10 mouse cellular contexts compared by ENCODE assay signal in the genomic region with DNA sequence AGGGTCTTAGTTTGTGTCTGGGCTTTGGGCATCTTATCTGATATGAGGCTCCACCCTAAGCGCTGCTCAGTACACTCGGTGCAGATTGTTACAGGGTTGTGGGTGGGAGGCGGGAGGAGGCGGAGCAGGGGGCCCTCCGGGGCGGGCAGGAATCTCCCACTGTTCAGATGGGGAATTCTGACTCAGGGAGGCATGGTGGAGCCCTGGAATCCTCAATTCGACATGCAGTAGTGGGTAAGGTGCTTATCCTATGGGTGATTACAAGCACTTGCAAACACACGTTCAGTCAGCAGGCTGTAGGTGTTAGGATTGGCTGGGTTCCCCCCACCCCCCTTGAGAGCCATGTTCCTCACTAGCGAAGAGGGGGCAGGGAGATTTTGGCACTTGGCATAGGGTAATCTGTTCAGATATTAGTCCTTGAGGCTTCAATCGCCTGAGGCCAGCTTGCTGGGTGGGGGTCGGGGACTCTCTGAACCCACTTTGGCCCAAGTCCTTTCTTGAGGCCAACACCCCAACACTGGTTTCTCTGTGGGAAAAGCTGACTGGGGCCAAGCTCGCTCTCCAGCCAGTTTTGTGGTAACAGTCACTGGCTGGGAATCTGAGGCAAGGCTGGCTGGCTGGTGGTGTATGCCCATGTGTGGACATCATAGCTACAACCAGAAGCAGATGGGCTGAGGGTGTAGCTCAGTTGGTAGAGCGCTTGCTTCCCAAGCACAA. TPM values are rescaled to one million over a fixed set of nuclear protein-coding genes. Genes with fewer than 3 reads are reported as not detected.
DNase-seq lines count a peak whose midpoint lies in the region; ATAC-seq lines count a peak whose summit lies in the region.
"Had no signal": no experiment of that assay in that cellular context is flagged by ENCODE, and none has a peak within 500 bp of the region (broad histone marks: within the 10 kb centered on the region; RNA-seq: fewer than 3 reads in every experiment).

No protein-coding gene starts in this region.

- peaks cover 30% of the 10 kb centered on the region for H3K4me1 ChIP-seq in hindbrain, embryonic 13.5 days (replicated peaks)
- peaks cover 32% of the 10 kb centered on the region for H3K4me1 ChIP-seq in midbrain, embryonic 15.5 days

- H3K9me3 ChIP-seq in hindbrain, embryonic 13.5 days: peaks cover 7% of the 10 kb centered on the region; the same call in 1 of the 2 replicates
- H3K9me3 ChIP-seq in midbrain, embryonic 15.5 days: no peaks in the 10 kb centered on the region
- H3K9me3 ChIP-seq: liver, embryonic 15.5 days had no signal

- no peak overlapping the region for H3K4me3 ChIP-seq in hindbrain, embryonic 13.5 days
- no peak overlapping the region for H3K4me3 ChIP-seq in midbrain, embryonic 15.5 days
- H3K4me3 ChIP-seq: liver, embryonic 15.5 days had no signal

- peaks cover 12% of the 10 kb centered on the region for H3K36me3 ChIP-seq in hindbrain, embryonic 13.5 days
- H3K36me3 ChIP-seq in midbrain, embryonic 15.5 days (replicated peaks): peaks cover 3% of the 10 kb centered on the region; the same call in 1 of the 2 replicates
- H3K36me3 ChIP-seq: liver, embryonic 15.5 days had no signal

- no peak overlapping the region for H3K27ac ChIP-seq in hindbrain, embryonic 13.5 days
- no peak overlapping the region for H3K27ac ChIP-seq in midbrain, embryonic 15.5 days
- H3K27ac ChIP-seq: liver, embryonic 15.5 days had no signal

- 0 out of 2 replicates have a peak overlapping the region, but pooled peaks have one; percentile 53 for H3K9ac ChIP-seq in hindbrain, embryonic 13.5 days
- no peak overlapping the region; the same call in 1 of the 2 replicates for H3K9ac ChIP-seq in midbrain, embryonic 15.5 days
- H3K9ac ChIP-seq: liver, embryonic 15.5 days had no signal

- H3K27me3 ChIP-seq in hindbrain, embryonic 13.5 days: no peaks in the 10 kb centered on the region
- no peaks in the 10 kb centered on the region for H3K27me3 ChIP-seq in midbrain, embryonic 15.5 days (replicated peaks)

- intact Hi-C loops in left cerebral cortex, postnatal 14 days (cut with DNase I): loop anchor here (2.0 to 5.0 kb wide), 3 partner anchors 227 to 423 kb away; no protein-coding TSS in a partner anchor
- intact Hi-C loops in left cerebral cortex, postnatal 36 days (cut with DNase I): loop anchor here (2.0 to 5.0 kb wide), 2 partner anchors 227 to 423 kb away; no protein-coding TSS in a partner anchor

- no peak for ATAC-seq in hindbrain, embryonic 13.5 days (ENCODE audit: low FRiP score)
- ATAC-seq in midbrain, embryonic 15.5 days (replicated peaks): peak; percentile 8; the same call in 1 of the 2 replicates

- DNase-seq in cerebellum, postnatal 10 days: peak; percentile 76 to 78
- DNase-seq in cerebellum, postnatal 4 days (ENCODE audit: low spot score in 2 of 2): no peak
- peak; percentile 37 to 52 for DNase-seq in left cerebral cortex, postnatal 14 days (ENCODE audit: low spot score in 2 of 2)
- no peak for DNase-seq in left cerebral cortex, postnatal 36 days (ENCODE audit: low spot score in 2 of 2)
- no peak for DNase-seq in spleen, postnatal 10 days (ENCODE audit: low spot score in 2 of 2)
- DNase-seq in ovary, postnatal 14 days (ENCODE audit: low spot score): no peak

- H3K4me2 ChIP-seq in hindbrain, embryonic 13.5 days: no peak overlapping the region
- H3K4me2 ChIP-seq in midbrain, embryonic 15.5 days: no peak overlapping the region
- H3K4me2 ChIP-seq: liver, embryonic 15.5 days had no signal

- 44% methylated on average over 13 of the region's 13 CpGs for WGBS in hindbrain, embryonic 13.5 days
- 40% methylated on average over 13 of the region's 13 CpGs for WGBS in midbrain, embryonic 15.5 days

RNA-seq across cellular contexts. Expression of a gene that starts 27.2 kb away (rescaled TPM):
- under 1 TPM; 0.22 to 0.25 TPM for total RNA-seq in left cerebral cortex, postnatal 14 days (2021)
- total RNA-seq in left cerebral cortex, postnatal 36 days (2021): under 1 TPM in 1 of 2 experiments, not detected in 1; 0.15 TPM
- 0.06 TPM in 1 of 2 replicates, not detected in the other for polyA plus RNA-seq in hindbrain, embryonic 13.5 days (2015; fragmentation: Nextera tagmentation; extraction: Ambion mirVana)
- polyA plus RNA-seq in midbrain, embryonic 15.5 days (2015; fragmentation: Nextera tagmentation; extraction: Ambion mirVana): 0.10 and 0.11 TPM in 2 replicates
- total RNA-seq: adrenal gland, adult 2 months had no signal
- polyA plus RNA-seq: adrenal gland, adult 2 months; liver, embryonic 15.5 days had no signal

RNA-seq across cellular contexts. Expression of a gene that starts 39.4 kb away (rescaled TPM):
- total RNA-seq in left cerebral cortex, postnatal 14 days (2021): not detected
- not detected for total RNA-seq in left cerebral cortex, postnatal 36 days (2021)
- not detected in 2 replicates for polyA plus RNA-seq in hindbrain, embryonic 13.5 days (2015; fragmentation: Nextera tagmentation; extraction: Ambion mirVana)
- polyA plus RNA-seq in midbrain, embryonic 15.5 days (2015; fragmentation: Nextera tagmentation; extraction: Ambion mirVana): not detected in 2 replicates
- total RNA-seq: adrenal gland, adult 2 months had no signal
- polyA plus RNA-seq: adrenal gland, adult 2 months; liver, embryonic 15.5 days had no signal

RNA-seq across cellular contexts. Expression of a gene that starts 47.1 kb away (rescaled TPM):
- total RNA-seq in left cerebral cortex, postnatal 14 days (2021): 100 to 1,000 TPM; 104 to 105 TPM
- 10 to 100 TPM; 95.6 to 96.1 TPM for total RNA-seq in left cerebral cortex, postnatal 36 days (2021)
- polyA plus RNA-seq in hindbrain, embryonic 13.5 days (2015; fragmentation: Nextera tagmentation; extraction: Ambion mirVana): 80.7 and 80.8 TPM in 2 replicates
- 69.9 and 70.7 TPM in 2 replicates for polyA plus RNA-seq in midbrain, embryonic 15.5 days (2015; fragmentation: Nextera tagmentation; extraction: Ambion mirVana)

Comparison
In these comparisons a context has a peak if more than half of its experiments do, and no peak if none do; other contexts are left out.
1. DNase-seq: peak in cerebellum, postnatal 10 days (2 of 2) and left cerebral cortex, postnatal 14 days (2 of 2); none in cerebellum, postnatal 4 days (0 of 2), left cerebral cortex, postnatal 36 days (0 of 2), spleen, postnatal 10 days (0 of 2) and ovary, postnatal 14 days (single experiment).